Mouse (Mus musculus) thymus, postnatal 0 days (tissue): ENCODE measurements at regions not wholly inside any gene's neighbourhood (a gene's known extent, or its start where the extent isn't known, plus 50 kb on each side); places are given as distances from the start of the nearest gene placed in this dataset. TPM values are rescaled to one million over a fixed set of nuclear protein-coding genes. Genes with fewer than 3 reads are reported as not detected.

Experiments
- microRNA-seq: library from miRNA; unstranded; fragments of <30 nt; microRNA quantifications from one replicate; pipeline ENCODE4, GENCODE M21; 2016; ENCODE audit warnings: borderline number of aligned reads

Small RNAs in the stretch of these regions (microRNA-seq; reads per million reads assigned to microRNA genes)
- not detected for gene Gm27760
